Mouse (Mus musculus) embryonic facial prominence, embryonic 11.5 days (tissue): Measurements from ENCODE around the gene Fgf5. TPM values are rescaled to one million over a fixed set of nuclear protein-coding genes. Genes with fewer than 3 reads are reported as not detected.

Experiments
- ATAC-seq: fragments of 200-750 bp; cut with Nextera tagmentation; replicated peaks from 2 replicates; pipeline ENCODE4 v1.8.0; 2017; ENCODE audit warnings: low read depth; ENCODE audit not compliant: insufficient number of reproducible peaks, low FRiP score, low TSS enrichment
- DNase-seq: peaks from one replicate; pipeline ENCODE4 v3.0.0-alpha.2; 2015; ENCODE audit warnings: low spot score
- H3K27ac ChIP-seq: fragments of 300-500 bp; sonication (generic); replicated peaks from 2 replicates; pipeline ENCODE4 v1.5.1; 2014; ENCODE audit warnings: mild to moderate bottlenecking, low read depth, low read length, control low read depth
- H3K27me3 ChIP-seq: fragments of 300-500 bp; sonication (generic); 2 replicates; pipeline ENCODE4 v1.6.1; 2014; ENCODE audit warnings: mild to moderate bottlenecking, low read length, moderate library complexity, mixed read lengths; ENCODE audit not compliant: control insufficient read depth, insufficient read depth
- H3K36me3 ChIP-seq: fragments of 300-500 bp; sonication (generic); replicated peaks from 2 replicates; pipeline ENCODE4 v1.6.1; 2014; ENCODE audit warnings: low read depth, mild to moderate bottlenecking, low read length, moderate library complexity, mixed read lengths; ENCODE audit not compliant: control insufficient read depth, insufficient read depth
- H3K4me1 ChIP-seq: fragments of 300-500 bp; sonication (generic); 2 replicates; pipeline ENCODE4 v1.6.1; 2014; ENCODE audit warnings: low read length, mixed read lengths; ENCODE audit not compliant: control insufficient read depth, insufficient read depth
- H3K4me2 ChIP-seq: fragments of 300-500 bp; sonication (generic); 2 replicates; pipeline ENCODE4 v1.6.1; 2014; ENCODE audit warnings: low read depth, mild to moderate bottlenecking, control low read depth, low read length, moderate library complexity
- H3K4me3 ChIP-seq: fragments of 300-500 bp; sonication (generic); 2 replicates; pipeline ENCODE4 v1.5.1; 2014; ENCODE audit warnings: low read depth, low read length, control low read depth
- H3K9ac ChIP-seq: fragments of 300-500 bp; sonication (generic); replicated peaks from 2 replicates; pipeline ENCODE4 v1.6.1; 2014; ENCODE audit warnings: mild to moderate bottlenecking, control low read depth, low read length
- H3K9me3 ChIP-seq: fragments of 300-500 bp; sonication (generic); replicated peaks from 2 replicates; pipeline ENCODE4 v1.6.1; 2016; ENCODE audit warnings: mild to moderate bottlenecking, low read length, inconsistent platforms, mixed read lengths; ENCODE audit not compliant: control insufficient read depth
- WGBS: fragments of 180-500 bp; shearing (Covaris S2); extraction: QIAGEN DNeasy Blood & Tissue Kit; methylation state at CpG from one replicate; pipeline ENCODE4 v1.1.7; 2014; 5-methylcytosine and 5-hydroxymethylcytosine counted together
- polyA plus RNA-seq: library from polyadenylated mRNA; unstranded; fragments of >200 nt; fragmentation: Nextera tagmentation; extraction: Ambion mirVana; gene quantifications from 2 replicates; pipeline ENCODE4 v1.2.1, GENCODE M21; 2014

Fgf5 gene
- polyA plus RNA-seq, 1 experiment from 2014 or later, result 2.2 TPM

DNA sequence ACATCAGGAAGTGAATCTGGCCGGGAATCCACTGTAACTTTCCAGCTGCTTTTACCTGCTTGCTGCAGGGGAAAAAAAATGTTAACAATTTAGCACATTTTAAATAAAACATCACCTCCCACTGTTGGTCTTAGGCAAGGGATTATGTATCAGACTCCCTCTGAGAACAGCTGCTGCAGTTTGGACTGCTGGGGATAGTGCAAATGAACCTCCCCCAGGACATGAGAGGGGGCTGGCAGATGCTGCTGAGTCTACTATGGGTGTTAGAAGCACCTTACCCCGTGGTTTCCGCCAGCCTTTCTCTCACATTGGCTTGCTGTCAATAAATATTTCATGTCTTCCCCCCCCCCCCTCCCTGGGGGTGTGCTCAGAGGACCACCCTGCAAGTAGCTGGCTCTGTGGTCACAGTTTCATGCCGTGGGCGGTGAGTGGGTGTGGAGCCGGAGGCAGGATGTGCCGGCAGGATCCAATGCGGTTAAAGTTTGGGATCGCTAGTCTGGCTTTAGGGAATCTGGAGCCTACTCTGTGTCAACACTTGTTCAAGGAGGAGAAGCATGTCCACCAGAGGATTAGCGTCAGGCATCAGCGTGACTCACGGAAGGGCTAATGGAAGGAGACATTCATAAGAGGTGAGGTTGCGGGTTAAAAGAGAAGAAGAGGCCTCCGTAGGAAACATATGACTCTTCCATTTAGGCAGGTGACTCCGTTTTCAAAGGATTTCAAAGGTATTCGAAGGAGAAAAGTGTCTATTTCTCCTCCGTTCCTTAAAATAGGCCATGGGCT is 29.9 kb downstream of the Fgf5 start:
- Histone ChIP-seq H3K9me3 (no peaks in the 10 kb centered on the region), H3K36me3 (no peaks in the 10 kb centered on the region), H3K9ac (no peak overlapping the region), H3K4me3 (no peak overlapping the region), H3K4me1 (no peaks in the 10 kb centered on the region; the same call in 1 of the 2 replicates), H3K27ac (no peak overlapping the region), H3K4me2 (no peak overlapping the region), H3K27me3 (0 out of 2 replicates have a peak, but pooled peaks cover 2% of the 10 kb centered on the region)
- ATAC-seq (0 out of 2 replicates have a peak, but pooled peaks have one; percentile 75), DNase-seq (no peak)
- 32% methylated on average over 17 of the region's 17 CpGs for WGBS

DNA sequence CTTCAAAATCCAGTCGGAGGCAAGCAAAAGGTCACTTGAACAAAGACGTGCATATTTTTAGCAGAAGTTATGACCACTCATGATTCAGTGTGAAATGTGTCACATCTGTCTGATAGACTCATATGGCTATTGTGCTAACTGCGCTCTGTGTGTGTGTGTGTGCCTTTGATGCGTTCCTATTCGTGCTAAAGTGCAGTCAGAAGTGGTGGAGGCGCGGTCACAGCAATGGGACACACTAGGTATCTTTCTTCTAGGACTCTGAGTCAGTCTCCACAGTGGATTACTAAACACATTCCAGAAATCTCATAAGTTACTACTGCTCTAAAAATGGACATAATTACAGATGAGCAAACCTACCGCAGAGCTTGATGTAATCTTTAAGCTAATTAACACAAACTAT is 36.7 kb downstream of the Fgf5 start:
- H3K27ac ChIP-seq, result no peak overlapping the region
- no peak for ATAC-seq
- H3K4me3 ChIP-seq, result no peak overlapping the region
- no peak overlapping the region for H3K9ac ChIP-seq
- no peaks in the 10 kb centered on the region for H3K36me3 ChIP-seq
- no peak overlapping the region for H3K4me2 ChIP-seq
- no peaks in the 10 kb centered on the region for H3K4me1 ChIP-seq
- DNase-seq, result no peak
- H3K27me3 ChIP-seq, result peaks cover 11% of the 10 kb centered on the region
- 85% methylated on average over 8 of the region's 8 CpGs for WGBS
- H3K9me3 ChIP-seq, result no peaks in the 10 kb centered on the region

DNA sequence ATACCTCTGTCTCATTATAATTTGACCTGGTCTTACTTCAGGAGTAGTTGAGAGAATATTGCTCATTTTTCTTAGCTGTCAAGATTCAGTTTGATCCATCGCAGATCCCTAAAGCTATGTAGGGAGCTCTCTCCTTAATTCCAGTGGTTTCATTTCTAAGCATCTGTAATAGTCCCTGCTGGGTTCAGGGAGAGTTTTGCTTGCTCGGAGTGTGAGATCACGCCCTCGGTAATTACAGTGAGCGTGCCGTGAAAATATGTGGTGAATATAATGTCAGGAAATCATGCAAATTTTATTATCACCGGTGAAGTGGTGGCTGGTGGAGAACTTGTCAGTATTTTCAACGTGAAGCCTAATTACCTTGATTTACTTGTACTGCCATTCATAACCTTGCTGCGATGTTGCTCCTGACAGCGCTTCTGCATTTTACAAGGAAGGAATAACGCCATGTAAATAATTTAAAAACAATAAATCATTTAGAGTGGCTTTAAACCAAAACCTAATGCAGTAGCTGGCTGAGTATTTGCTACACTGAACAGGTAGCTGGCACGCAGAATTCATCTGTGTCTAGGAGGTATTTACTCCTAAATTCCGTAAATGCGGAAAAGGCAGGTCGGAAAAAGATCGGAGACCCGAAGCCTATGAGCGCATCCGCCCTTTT is 38.5 kb downstream of the Fgf5 start:
- H3K9me3 ChIP-seq, result no peaks in the 10 kb centered on the region
- ATAC-seq (no peak), DNase-seq (peak; percentile 27)
- no peaks in the 10 kb centered on the region for H3K36me3 ChIP-seq
- H3K4me1 ChIP-seq, result no peaks in the 10 kb centered on the region
- peak overlapping the region; percentile 5; the same call in 1 of the 2 replicates for H3K4me3 ChIP-seq
- WGBS, result 2% methylated on average over 19 of the region's 19 CpGs
- H3K27ac ChIP-seq, result no peak overlapping the region
- H3K27me3 ChIP-seq, result peaks cover 11% of the 10 kb centered on the region
- no peak overlapping the region for H3K9ac ChIP-seq
- H3K4me2 ChIP-seq, result peak overlapping the region; percentile 28; the same call in 1 of the 2 replicates

DNA sequence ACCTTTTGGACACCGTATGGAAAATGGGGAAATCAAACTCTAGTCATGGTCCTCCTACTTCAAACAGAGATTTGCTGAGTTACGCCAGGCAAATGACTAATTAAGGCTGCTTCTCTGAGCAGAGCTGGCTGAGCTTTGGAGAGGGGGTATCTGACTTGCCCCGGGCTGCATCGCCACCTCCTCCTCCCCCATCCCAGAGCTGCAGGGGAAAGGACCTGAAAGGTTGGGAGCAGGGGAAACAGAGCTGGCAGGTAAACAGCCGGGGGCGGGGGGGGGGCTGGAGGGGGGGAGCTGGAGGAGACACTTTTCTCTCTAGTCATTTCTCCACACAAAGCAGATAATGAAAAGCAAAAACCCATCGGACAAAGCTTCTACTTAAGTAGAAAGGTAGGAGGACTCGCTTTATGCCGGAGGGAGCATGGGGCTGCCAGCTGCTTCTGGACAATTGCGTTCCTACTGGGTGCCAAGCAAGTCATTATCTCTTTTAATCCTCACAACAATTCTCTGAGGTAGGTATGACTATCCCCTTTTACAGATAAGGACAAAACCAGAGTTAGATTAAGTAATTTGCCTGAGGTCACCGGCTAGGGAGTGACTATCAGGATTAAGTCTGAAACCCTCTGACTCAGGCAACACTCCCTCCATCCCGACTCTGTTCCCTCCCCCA is 39.2 kb downstream of the Fgf5 start:
- Histone ChIP-seq H3K4me3 (peak overlapping the region; percentile 5; the same call in 1 of the 2 replicates), H3K27ac (no peak overlapping the region), H3K36me3 (no peaks in the 10 kb centered on the region), H3K27me3 (peaks cover 11% of the 10 kb centered on the region), H3K9me3 (no peaks in the 10 kb centered on the region), H3K4me2 (peak overlapping the region; percentile 28; the same call in 1 of the 2 replicates), H3K9ac (no peak overlapping the region), H3K4me1 (no peaks in the 10 kb centered on the region)
- under 1% methylated on average over 11 of the region's 12 CpGs for WGBS
- DNase-seq (no peak), ATAC-seq (no peak)

DNA sequence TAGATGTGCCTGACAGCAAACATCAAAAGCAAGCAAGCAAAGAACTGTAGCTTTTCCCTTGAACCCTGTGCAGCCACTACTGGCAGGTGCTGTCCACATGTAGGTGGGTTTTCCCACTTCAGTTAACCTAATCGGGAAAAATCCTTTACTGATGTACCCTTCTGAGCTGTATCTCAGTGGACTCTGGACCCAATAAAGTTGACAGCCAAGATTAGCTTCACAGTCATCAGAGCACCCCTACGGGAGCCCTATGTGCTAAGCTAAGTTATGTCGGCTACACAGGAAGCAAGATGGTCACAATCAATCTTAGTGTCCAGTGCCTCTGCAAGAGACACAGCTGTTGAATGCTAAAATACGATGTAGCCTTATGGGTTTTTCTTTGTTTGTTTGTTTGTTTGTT is 46.1 kb downstream of the Fgf5 start:
- Histone ChIP-seq H3K27me3 (no peaks in the 10 kb centered on the region), H3K4me2 (no peak overlapping the region), H3K27ac (no peak overlapping the region), H3K9me3 (no peaks in the 10 kb centered on the region), H3K4me3 (no peak overlapping the region), H3K4me1 (no peaks in the 10 kb centered on the region), H3K9ac (no peak overlapping the region), H3K36me3 (no peaks in the 10 kb centered on the region)
- WGBS, result 80% methylated on average over 4 of the region's 4 CpGs
- DNase-seq, result no peak
- no peak for ATAC-seq

DNA sequence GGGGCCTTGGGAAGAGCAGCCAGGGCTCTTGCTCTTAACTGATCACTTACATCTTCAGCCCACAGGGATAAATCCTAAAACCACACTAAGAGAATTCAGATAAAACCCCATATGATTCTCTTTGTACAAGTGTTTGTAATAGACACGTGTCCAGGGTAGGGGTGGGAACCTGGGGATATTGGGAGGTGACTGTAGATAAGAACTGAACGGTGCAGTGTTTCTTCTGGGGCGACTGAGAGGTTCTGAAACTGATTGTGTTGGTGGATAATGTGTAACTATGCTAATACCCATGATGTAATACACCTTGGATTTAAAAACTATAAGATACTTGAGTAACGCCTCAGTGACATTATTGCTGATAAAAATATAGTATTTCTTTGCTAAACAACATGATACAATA is 51.7 kb downstream of the Fgf5 start:
- no peak for ATAC-seq
- DNase-seq, result no peak
- H3K4me2 ChIP-seq, result no peak overlapping the region
- no peaks in the 10 kb centered on the region for H3K36me3 ChIP-seq
- WGBS, result 78% methylated on average over 4 of the region's 4 CpGs
- H3K4me3 ChIP-seq, result no peak overlapping the region
- H3K27ac ChIP-seq, result no peak overlapping the region
- H3K9ac ChIP-seq, result no peak overlapping the region
- no peaks in the 10 kb centered on the region for H3K4me1 ChIP-seq
- no peaks in the 10 kb centered on the region for H3K27me3 ChIP-seq
- H3K9me3 ChIP-seq, result no peaks in the 10 kb centered on the region

DNA sequence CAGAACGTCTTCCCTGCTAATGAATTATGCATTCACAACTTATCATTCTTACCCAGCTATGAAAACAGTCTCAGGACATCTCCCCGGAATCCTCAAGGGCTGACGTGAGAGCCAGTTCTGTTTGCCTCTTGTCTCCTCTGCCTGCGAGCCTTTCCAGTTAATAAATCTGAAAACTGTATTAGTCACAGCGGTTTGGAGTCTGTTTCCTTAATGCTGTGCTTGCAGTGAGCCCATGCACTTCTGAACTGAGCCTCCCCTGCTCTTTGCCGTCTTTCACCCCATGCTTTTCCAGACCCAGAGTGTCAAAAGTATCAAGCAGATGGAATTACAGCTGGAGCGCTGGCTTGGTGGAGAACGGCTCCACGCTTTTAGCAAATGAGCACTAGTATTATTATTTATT is 52.5 kb downstream of the Fgf5 start:
- no peak overlapping the region for H3K9ac ChIP-seq
- no peaks in the 10 kb centered on the region for H3K4me1 ChIP-seq
- no peak overlapping the region for H3K4me2 ChIP-seq
- H3K9me3 ChIP-seq, result no peaks in the 10 kb centered on the region
- no peak for ATAC-seq
- WGBS, result 59% methylated on average over 9 of the region's 9 CpGs
- H3K4me3 ChIP-seq, result no peak overlapping the region
- H3K27me3 ChIP-seq, result no peaks in the 10 kb centered on the region
- no peaks in the 10 kb centered on the region for H3K36me3 ChIP-seq
- DNase-seq, result peak; percentile 45
- H3K27ac ChIP-seq, result no peak overlapping the region

DNA sequence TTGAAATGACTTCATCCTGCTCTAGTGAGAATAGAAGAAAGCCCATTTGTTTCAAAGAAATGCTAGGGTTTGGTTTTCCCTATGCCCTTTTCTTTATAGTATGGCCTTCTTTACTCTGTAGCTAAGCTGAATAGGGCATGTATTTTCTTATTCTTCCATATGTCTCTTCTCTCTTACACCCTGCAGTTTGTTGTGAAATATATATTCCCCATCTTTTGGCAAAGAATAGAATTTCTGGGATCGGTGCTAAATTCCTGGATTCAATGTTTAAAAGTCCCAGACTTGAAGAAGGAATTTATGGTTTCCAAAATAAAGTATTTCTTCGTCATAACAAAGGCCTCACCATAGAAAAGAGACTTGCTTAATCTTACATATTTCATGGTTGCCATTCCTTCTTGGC is 72.6 kb downstream of the Fgf5 start:
- DNase-seq, result no peak
- WGBS, result 87% methylated on average over 2 of the region's 2 CpGs
- Histone ChIP-seq H3K4me2 (no peak overlapping the region), H3K9ac (no peak overlapping the region), H3K9me3 (no peaks in the 10 kb centered on the region), H3K27me3 (no peaks in the 10 kb centered on the region), H3K4me3 (no peak overlapping the region), H3K4me1 (no peaks in the 10 kb centered on the region), H3K36me3 (no peaks in the 10 kb centered on the region), H3K27ac (no peak overlapping the region)
- no peak for ATAC-seq
